In genomic region chr9:4639192-4639900, GRCm38 (mm10) we compare ENCODE assay signal across 14 mouse cellular contexts.
DNase-seq lines count a peak whose midpoint lies in the region; ATAC-seq and TF ChIP-seq lines count a peak whose summit lies in the region.
"Had no signal": no experiment of that assay in that cellular context is flagged by ENCODE, and none has a peak within 500 bp of the region (broad histone marks: within the 10 kb centered on the region; RNA-seq: fewer than 3 reads in every experiment).

No protein-coding gene starts in this region.

- no peak for TF ChIP-seq POLR2A in thymus, adult 2 months (IDR thresholded peaks at IDR 0.05; ENCODE audit: control insufficient read depth, extremely low read depth, insufficient read depth, low read length, poor library complexity)

- ATAC-seq in erythroid progenitor cell, adult 5-6 weeks (replicated peaks; ENCODE audit: low FRiP score, poor library complexity, severe bottlenecking): no peak

- peak; percentile 69 for DNase-seq in cerebellum, adult 9-10 months
- no peak for DNase-seq in cerebellum, postnatal 4 days (ENCODE audit: low spot score in 2 of 2)
- DNase-seq in brain, embryonic 18.5 days (ENCODE audit: low read depth, low spot score): peak; percentile 14
- peak; percentile 21 to 40 for DNase-seq in layer of hippocampus, adult 2 months (ENCODE audit: low spot score in 2 of 2)
- DNase-seq in left cerebral cortex, postnatal 36 days (ENCODE audit: low spot score in 2 of 2): peak; percentile 26 to 50
- no peak for DNase-seq in embryo, embryonic 10.5 days (ENCODE audit: low spot score)
- no peak for DNase-seq in thymus, adult 2 months
- DNase-seq: B cell, adult 2 months; heart, postnatal 36 days; kidney, adult 11 months; lung, postnatal 10 days had no signal

- no peak overlapping the region for H3K4me3 ChIP-seq in layer of hippocampus, adult 2 months
- H3K4me3 ChIP-seq in thymus, adult 2 months (ENCODE audit: control insufficient read depth, insufficient read depth, low read length): no peak overlapping the region
- H3K4me3 ChIP-seq: midbrain, embryonic 12.5 days had no signal

- 30% methylated on average over 2 of the region's 2 CpGs for WGBS in thymus, adult 2 months

- H3K4me1 ChIP-seq in thymus, adult 2 months (replicated peaks; ENCODE audit: control insufficient read depth, insufficient read depth, low read length): no peaks in the 10 kb centered on the region
- H3K4me1 ChIP-seq: midbrain, embryonic 12.5 days had no signal

- TF ChIP-seq CTCF in layer of hippocampus, adult 2 months (conservative IDR thresholded peaks at IDR 0.05): no peak
- no peak for TF ChIP-seq CTCF in thymus, adult 2 months (IDR thresholded peaks at IDR 0.05; ENCODE audit: borderline replicate concordance, control insufficient read depth, extremely low read depth, insufficient read depth, low read length, poor library complexity)

- intact Hi-C loops in left cerebral cortex, postnatal 36 days (cut with DNase I): loop anchor here (10.0 kb wide), 1 partner anchor 105 kb away; no protein-coding TSS in a partner anchor

- peak overlapping the region; percentile 24; the same call in 1 of the 2 replicates for H3K27ac ChIP-seq in layer of hippocampus, adult 2 months
- no peak overlapping the region for H3K27ac ChIP-seq in thymus, adult 2 months (ENCODE audit: control insufficient read depth, insufficient read depth, low read length)
- H3K27ac ChIP-seq: midbrain, embryonic 12.5 days; stomach, postnatal 0 days had no signal

- no peaks in the 10 kb centered on the region for H3K36me3 ChIP-seq in thymus, adult 2 months (ENCODE audit: control insufficient read depth, insufficient read depth, low read length)
- H3K36me3 ChIP-seq: midbrain, embryonic 12.5 days had no signal

- no peaks in the 10 kb centered on the region for H3K27me3 ChIP-seq in thymus, adult 2 months (ENCODE audit: control insufficient read depth, insufficient read depth, low read length)
- H3K27me3 ChIP-seq: midbrain, embryonic 12.5 days had no signal

Comparison
In these comparisons a context has a peak if more than half of its experiments do, and no peak if none do; other contexts are left out.
1. DNase-seq: peak in cerebellum, adult 9-10 months (single experiment), brain, embryonic 18.5 days (single experiment), layer of hippocampus, adult 2 months (2 of 2) and left cerebral cortex, postnatal 36 days (2 of 2); none in cerebellum, postnatal 4 days (0 of 2), embryo, embryonic 10.5 days (single experiment) and thymus, adult 2 months (single experiment).